Mouse (Mus musculus) forebrain, embryonic 14.5 days (tissue): ENCODE measurements at regions not wholly inside any gene's neighbourhood (a gene's known extent, or its start where the extent isn't known, plus 50 kb on each side); places are given as distances from the start of the nearest gene placed in this dataset.

ENCODE experiments used
- ATAC-seq: fragments of 200-750 bp; cut with Nextera tagmentation; 2 replicates; pipeline ENCODE4 v1.8.0; 2017; ENCODE audit warnings: mild to moderate bottlenecking, moderate library complexity
- DNase-seq: peaks from one replicate; pipeline ENCODE4 v3.0.0-alpha.2; 2015; ENCODE audit warnings: low spot score
- H3K27ac ChIP-seq: fragments of 300-500 bp; sonication (generic); 2 replicates; pipeline ENCODE4 v1.5.1; 2014; ENCODE audit warnings: low read depth, mild to moderate bottlenecking, control low read depth, low read length, moderate library complexity
- H3K27me3 ChIP-seq: fragments of 300-500 bp; sonication (generic); replicated peaks from 2 replicates; pipeline ENCODE4 v1.6.1; 2014; ENCODE audit warnings: low read length, control low read depth, mixed read lengths; ENCODE audit not compliant: control insufficient read depth, insufficient read depth
- H3K36me3 ChIP-seq: fragments of 300-500 bp; sonication (generic); 2 replicates; pipeline ENCODE4 v1.6.1; 2014; ENCODE audit warnings: low read length, control low read depth; ENCODE audit not compliant: control insufficient read depth, insufficient read depth
- H3K4me1 ChIP-seq: fragments of 300-500 bp; sonication (generic); 2 replicates; pipeline ENCODE4 v1.6.1; 2014; ENCODE audit warnings: antibody characterized with exemption, low read length, control low read depth; ENCODE audit not compliant: control insufficient read depth, insufficient read depth
- H3K4me2 ChIP-seq: fragments of 300-500 bp; sonication (generic); 2 replicates; pipeline ENCODE4 v1.6.1; 2014; ENCODE audit warnings: mild to moderate bottlenecking, control low read depth, low read length
- H3K4me3 ChIP-seq: fragments of 300-500 bp; sonication (generic); 2 replicates; pipeline ENCODE4 v1.5.1; 2014; ENCODE audit warnings: low read depth, low read length, control low read depth
- H3K9ac ChIP-seq: fragments of 300-500 bp; sonication (generic); 2 replicates; pipeline ENCODE4 v1.6.1; 2014; ENCODE audit warnings: mild to moderate bottlenecking, low read length, control low read depth, moderate library complexity
- H3K9me3 ChIP-seq: fragments of 300-500 bp; sonication (generic); replicated peaks from 2 replicates; pipeline ENCODE4 v1.6.1; 2016; ENCODE audit warnings: low read length, control low read depth, mixed read lengths; ENCODE audit not compliant: control insufficient read depth
- WGBS: fragments of 180-500 bp; shearing (Covaris S2); extraction: QIAGEN DNeasy Blood & Tissue Kit; methylation state at CpG from one replicate; pipeline ENCODE4 v1.1.7; 2014; 5-methylcytosine and 5-hydroxymethylcytosine counted together

- 87% methylated on average over 9 of the region's 9 CpGs for WGBS
- Histone ChIP-seq H3K4me1 (no peaks in the 10 kb centered on the region), H3K27ac (no peak overlapping the region), H3K4me3 (no peak overlapping the region), H3K36me3 (no peaks in the 10 kb centered on the region), H3K4me2 (no peak overlapping the region), H3K27me3 (no peaks in the 10 kb centered on the region), H3K9me3 (no peaks in the 10 kb centered on the region), H3K9ac (no peak overlapping the region)
- no peak for DNase-seq
- no peak for ATAC-seq
Observed at GRCm38 (mm10) chr10:24481926-24482612, 113.2 kb upstream of the Ccn2 start.

GRCm38 (mm10) chr10:24483053-24483452 lies 112.2 kb upstream of the Ccn2 start:
- WGBS = 80% methylated on average over 3 of the region's 3 CpGs
- ATAC-seq (no peak), DNase-seq (no peak)
- Histone ChIP-seq H3K9me3 (no peaks in the 10 kb centered on the region), H3K27ac (no peak overlapping the region), H3K4me3 (no peak overlapping the region), H3K4me2 (no peak overlapping the region), H3K4me1 (no peaks in the 10 kb centered on the region), H3K9ac (no peak overlapping the region), H3K27me3 (no peaks in the 10 kb centered on the region), H3K36me3 (no peaks in the 10 kb centered on the region)

- Histone ChIP-seq H3K4me1 (no peaks in the 10 kb centered on the region), H3K4me2 (no peak overlapping the region), H3K9me3 (no peaks in the 10 kb centered on the region), H3K36me3 (no peaks in the 10 kb centered on the region), H3K27ac (no peak overlapping the region), H3K9ac (no peak overlapping the region), H3K27me3 (no peaks in the 10 kb centered on the region), H3K4me3 (no peak overlapping the region)
- ATAC-seq = no peak
- WGBS = 22% methylated on average over 5 of the region's 5 CpGs
- DNase-seq = no peak
Observed at GRCm38 (mm10) chr10:24484101-24484660, 111.1 kb upstream of the Ccn2 start.

GRCm38 (mm10) chr10:24485461-24485860 lies 109.8 kb upstream of the Ccn2 start:
- H3K4me1 ChIP-seq = no peaks in the 10 kb centered on the region
- no peak overlapping the region for H3K4me3 ChIP-seq
- no peaks in the 10 kb centered on the region for H3K9me3 ChIP-seq
- WGBS = 47% methylated on average over 5 of the region's 5 CpGs
- no peak overlapping the region for H3K9ac ChIP-seq
- H3K4me2 ChIP-seq = no peak overlapping the region
- ATAC-seq (no peak), DNase-seq (no peak)
- no peak overlapping the region for H3K27ac ChIP-seq
- no peaks in the 10 kb centered on the region for H3K36me3 ChIP-seq
- no peaks in the 10 kb centered on the region for H3K27me3 ChIP-seq

GRCm38 (mm10) chr10:24486224-24486623 lies 109.0 kb upstream of the Ccn2 start:
- 74% methylated on average over 1 of the region's 1 CpGs for WGBS
- Histone ChIP-seq H3K27me3 (no peaks in the 10 kb centered on the region), H3K9me3 (no peaks in the 10 kb centered on the region), H3K4me1 (no peaks in the 10 kb centered on the region), H3K9ac (no peak overlapping the region), H3K36me3 (no peaks in the 10 kb centered on the region), H3K27ac (no peak overlapping the region), H3K4me3 (no peak overlapping the region), H3K4me2 (no peak overlapping the region)
- ATAC-seq (no peak), DNase-seq (no peak)

- no peak for ATAC-seq
- WGBS = 90% methylated on average over 3 of the region's 3 CpGs
- no peaks in the 10 kb centered on the region for H3K4me1 ChIP-seq
Observed at GRCm38 (mm10) chr10:24487915-24488314, 107.3 kb upstream of the Ccn2 start.

GRCm38 (mm10) chr10:24490432-24490831 lies 104.8 kb upstream of the Ccn2 start:
- DNase-seq = no peak
- H3K36me3 ChIP-seq = no peaks in the 10 kb centered on the region
- no peaks in the 10 kb centered on the region for H3K27me3 ChIP-seq
- ATAC-seq = no peak
- H3K4me3 ChIP-seq = no peak overlapping the region
- no peaks in the 10 kb centered on the region for H3K4me1 ChIP-seq
- no peak overlapping the region for H3K9ac ChIP-seq
- WGBS = 65% methylated on average over 2 of the region's 2 CpGs
- no peaks in the 10 kb centered on the region for H3K9me3 ChIP-seq
- no peak overlapping the region for H3K4me2 ChIP-seq
- no peak overlapping the region for H3K27ac ChIP-seq

More at GRCm38 (mm10) chr10:24487915-24488314, 107.3 kb upstream of the Ccn2 start:
- Histone ChIP-seq H3K27me3 (no peaks in the 10 kb centered on the region), H3K9me3 (no peaks in the 10 kb centered on the region), H3K4me3 (no peak overlapping the region), H3K9ac (no peak overlapping the region), H3K4me2 (no peak overlapping the region), H3K27ac (no peak overlapping the region), H3K36me3 (no peaks in the 10 kb centered on the region)
- DNase-seq = no peak

- no peaks in the 10 kb centered on the region for H3K9me3 ChIP-seq
- ATAC-seq = no peak
- no peak overlapping the region for H3K9ac ChIP-seq
- H3K4me1 ChIP-seq = no peaks in the 10 kb centered on the region
- no peaks in the 10 kb centered on the region for H3K27me3 ChIP-seq
- whole genome bisulfite sequencing = 85% methylated on average over 3 of the region's 3 CpGs
- no peak overlapping the region for H3K27ac ChIP-seq
- H3K4me3 ChIP-seq = no peak overlapping the region
- DNase-seq = no peak
- H3K36me3 ChIP-seq = no peaks in the 10 kb centered on the region
- H3K4me2 ChIP-seq = no peak overlapping the region
Observed at GRCm38 (mm10) chr10:24491848-24492247, 103.4 kb upstream of the Ccn2 start.

GRCm38 (mm10) chr10:24493392-24493791 lies 101.8 kb upstream of the Ccn2 start:
- no peaks in the 10 kb centered on the region for H3K27me3 ChIP-seq
- no peaks in the 10 kb centered on the region for H3K4me1 ChIP-seq
- no peak for ATAC-seq
- no peak overlapping the region for H3K27ac ChIP-seq
- DNase-seq = peak; percentile 23
- H3K4me2 ChIP-seq = no peak overlapping the region
- H3K9me3 ChIP-seq = no peaks in the 10 kb centered on the region
- WGBS = 57% methylated on average over 4 of the region's 4 CpGs
- no peak overlapping the region for H3K9ac ChIP-seq
- H3K36me3 ChIP-seq = no peaks in the 10 kb centered on the region
- H3K4me3 ChIP-seq = no peak overlapping the region
